Mouse (Mus musculus): ENCODE measurements around the gene Ankrd1.

The Ankrd1 gene

DNA sequence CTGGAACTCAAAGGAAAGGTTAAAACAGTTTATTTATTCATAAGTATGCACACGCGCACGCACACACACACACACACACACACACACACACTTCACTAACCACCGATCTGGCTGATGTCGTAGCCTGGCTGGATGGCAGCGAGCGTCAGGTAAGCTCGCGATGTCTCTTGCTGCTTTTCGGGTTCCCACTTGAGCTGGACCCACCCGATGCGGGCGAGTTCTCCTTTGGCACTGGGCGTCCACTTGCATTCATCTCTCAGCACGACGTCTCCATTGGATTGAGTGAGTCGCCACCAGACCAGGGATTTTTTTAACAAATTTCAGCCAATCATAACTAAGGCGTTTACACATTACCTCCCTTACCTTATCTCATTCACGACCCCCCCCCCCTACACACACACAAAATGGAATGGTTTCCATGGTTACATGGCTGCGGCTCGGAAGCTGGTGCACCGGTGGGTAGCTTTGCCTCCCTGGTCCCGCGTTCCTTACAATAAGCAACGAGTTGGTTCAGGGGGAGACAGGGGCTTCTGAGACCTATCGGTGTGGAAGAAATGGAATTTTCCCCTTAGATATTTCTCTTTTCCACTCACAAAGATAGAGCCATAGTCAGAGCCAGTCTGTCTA is 10.5 kb downstream of the Ankrd1 start:
- DNase-seq (ENCODE audit: low spot score), result no peak

DNA sequence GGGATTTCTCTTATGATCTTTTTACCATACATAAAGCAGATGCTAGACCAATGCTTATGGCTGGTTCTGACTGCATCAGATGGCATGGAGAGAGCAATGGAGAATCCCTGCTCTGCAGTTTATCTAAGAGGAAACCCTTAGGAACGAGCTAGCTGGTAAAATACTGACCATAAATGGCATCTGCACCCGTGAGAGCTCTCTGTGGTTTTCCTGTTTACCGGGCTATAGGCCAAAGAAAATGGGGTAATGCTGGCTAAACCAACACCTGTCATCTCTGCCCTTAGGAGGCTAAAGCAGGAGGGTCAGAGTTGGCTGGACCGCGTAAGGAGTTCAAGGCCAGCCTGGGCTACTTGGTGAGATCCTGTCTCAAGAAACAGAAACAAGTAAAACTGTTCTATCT is 16.0 kb downstream of the Ankrd1 start:
- DNase-seq (ENCODE audit: low spot score), result no peak

DNA sequence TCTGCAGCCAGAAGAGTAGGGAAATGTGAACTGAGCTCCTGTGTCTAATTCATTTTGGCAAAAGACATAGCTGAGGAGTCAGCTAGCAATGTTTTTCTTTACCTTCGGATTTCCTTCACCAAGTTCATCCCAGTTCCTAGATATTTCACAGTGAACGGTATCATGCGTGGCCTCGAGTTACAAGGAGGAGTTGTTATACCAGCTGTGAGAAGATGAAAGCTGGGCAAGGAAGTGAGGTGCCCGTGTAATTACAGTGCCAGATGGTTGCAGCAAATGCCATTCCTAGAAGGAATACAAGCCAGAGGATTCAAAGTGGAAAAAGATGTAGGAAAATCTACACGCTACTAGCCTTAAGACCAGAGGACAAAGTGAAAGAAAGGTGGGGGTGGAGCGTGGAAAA is 21.0 kb downstream of the Ankrd1 start:
- no peak for DNase-seq (ENCODE audit: low spot score)

DNA sequence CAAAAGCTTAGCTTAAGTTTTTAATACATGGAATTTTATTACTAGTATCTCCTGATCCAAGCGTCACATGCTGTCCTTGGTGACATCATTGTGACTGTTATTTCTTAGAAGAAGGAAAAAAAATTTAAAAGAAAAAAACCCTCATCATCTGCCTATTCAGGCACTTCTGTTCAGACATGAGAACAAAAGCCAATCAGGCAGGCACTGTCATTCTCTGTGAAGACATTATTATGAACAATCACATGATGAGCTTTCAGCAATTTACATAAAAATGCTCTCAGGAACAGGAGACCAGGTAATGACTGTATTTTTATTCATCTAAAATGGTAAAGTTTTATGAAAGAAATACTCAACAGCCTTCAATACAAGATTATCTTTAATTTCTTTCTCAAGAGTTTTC is 21.6 kb downstream of the Ankrd1 start:
- DNase-seq (ENCODE audit: low spot score), result no peak

DNA sequence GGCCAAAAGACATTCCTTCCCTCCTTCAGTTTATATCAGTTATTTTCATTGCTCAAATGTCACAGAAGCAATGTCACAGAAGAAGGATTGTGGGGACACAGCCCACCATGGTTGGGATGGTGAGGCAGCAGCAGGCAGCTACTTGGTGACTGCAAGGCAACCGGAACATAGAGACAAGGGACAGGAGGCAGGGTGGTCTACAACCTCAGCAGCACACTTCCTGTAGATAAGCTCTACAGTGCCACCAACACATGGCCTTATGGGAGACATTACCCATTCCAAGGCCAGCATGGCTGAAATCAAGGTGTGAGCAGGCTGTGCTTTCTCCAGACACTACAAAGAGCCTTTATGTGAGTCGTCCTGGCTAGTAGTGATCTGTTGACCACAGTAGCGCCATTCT is 22.7 kb downstream of the Ankrd1 start:
- no peak for DNase-seq (ENCODE audit: low spot score)

DNA sequence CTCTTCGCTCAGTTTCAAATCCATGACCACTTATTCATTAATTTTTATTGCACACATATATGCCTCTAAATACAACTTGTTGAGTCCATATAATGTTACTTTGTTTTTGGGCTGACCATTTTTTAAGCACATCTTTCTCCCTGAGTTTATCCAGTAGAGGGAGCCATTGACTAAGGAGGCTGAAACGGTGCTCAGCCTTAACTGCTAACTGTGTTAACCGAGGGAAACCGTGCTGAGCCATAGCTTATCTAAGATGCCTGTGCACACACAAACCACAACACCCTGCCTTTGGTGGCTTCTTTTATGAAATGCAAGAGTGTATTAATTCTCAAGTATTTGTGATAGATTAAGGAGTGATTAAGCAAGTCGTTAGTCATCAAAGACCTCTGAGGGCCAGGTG is 29.1 kb downstream of the Ankrd1 start:
- no peak for DNase-seq (ENCODE audit: low spot score)

DNA sequence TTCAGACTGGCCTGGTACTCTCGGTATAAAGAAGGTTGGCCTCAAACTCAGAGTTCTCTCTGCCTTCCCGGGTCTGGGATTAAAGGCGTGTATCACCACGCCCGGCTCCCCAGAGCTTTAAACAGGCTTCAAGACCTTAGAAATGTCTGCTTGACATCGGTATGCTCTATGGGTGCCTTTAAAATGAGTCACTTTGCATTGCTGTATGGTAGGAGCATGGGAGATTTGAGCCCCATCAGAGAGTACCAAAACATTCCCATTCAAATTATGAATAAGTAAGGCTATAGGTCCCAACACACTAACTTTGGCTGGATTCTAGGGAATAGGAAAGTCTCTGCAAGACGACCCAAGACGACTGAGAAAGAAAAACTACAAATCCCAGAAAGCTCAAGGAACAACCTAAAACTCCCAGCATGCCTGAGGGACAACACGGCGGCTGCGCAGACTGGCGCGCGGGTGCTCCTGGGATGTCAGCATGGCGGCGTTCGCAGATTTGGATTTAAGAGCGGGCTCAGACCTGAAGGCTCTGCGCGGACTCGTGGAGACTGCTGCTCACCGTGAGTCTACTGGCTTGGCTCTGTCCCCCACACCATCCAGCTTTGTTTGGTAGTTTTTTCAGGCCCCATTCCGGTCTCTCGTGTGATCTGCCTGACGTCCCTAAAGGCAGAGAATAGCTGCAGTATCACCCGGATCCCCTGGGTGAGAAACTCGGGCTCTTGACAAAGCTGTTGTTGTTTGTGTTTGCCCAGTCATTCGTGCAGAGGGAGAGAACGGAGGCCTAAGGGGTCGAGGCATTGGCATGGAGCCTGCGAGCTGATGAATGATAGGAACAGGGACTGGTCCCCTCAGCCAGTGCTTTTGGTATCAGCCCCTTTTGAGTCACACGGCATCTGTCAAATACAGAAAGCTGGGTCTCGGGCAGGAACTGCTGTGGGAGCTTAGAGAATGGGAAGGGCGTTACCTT is 36.4 kb downstream of the Ankrd1 start, which contains the start of gene Rpp30:
Rpp30 (plus strand) TSS at position 455 of the 964 bp plus-strand sequence.
- DNase-seq (ENCODE audit: low spot score), result peak; percentile 75

DNA sequence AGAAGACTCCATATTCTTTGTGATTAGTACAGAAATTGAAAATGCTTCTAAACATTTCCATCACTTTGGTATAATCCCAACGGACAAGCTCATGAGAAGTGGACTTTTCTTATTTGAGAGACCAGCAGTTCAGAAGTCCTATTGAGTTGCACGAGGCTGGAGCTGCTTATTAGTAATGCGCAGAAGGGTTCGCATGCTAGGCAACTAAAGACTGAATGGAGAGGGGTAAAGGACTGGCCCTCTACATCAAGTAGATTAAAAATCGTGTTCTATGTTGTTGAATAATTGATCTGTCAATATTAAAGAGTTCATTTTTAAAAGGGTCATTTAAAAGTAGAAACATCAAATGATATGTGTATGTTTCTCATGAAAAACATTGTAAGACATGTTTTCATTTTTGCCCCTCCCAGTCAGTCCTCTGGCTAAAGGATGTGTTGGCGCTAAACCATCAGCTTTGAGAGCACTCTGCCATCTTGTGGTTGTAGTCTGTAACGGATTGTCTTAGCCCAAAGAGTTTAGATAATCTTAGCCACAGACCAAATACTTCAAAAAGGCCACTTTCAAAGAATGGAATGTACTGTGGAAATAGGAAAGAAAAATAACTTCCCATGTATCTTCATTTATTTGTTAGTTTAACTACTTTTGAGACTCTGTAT is 37.2 kb downstream of the Ankrd1 start:
- no peak for DNase-seq (ENCODE audit: low spot score)

DNA sequence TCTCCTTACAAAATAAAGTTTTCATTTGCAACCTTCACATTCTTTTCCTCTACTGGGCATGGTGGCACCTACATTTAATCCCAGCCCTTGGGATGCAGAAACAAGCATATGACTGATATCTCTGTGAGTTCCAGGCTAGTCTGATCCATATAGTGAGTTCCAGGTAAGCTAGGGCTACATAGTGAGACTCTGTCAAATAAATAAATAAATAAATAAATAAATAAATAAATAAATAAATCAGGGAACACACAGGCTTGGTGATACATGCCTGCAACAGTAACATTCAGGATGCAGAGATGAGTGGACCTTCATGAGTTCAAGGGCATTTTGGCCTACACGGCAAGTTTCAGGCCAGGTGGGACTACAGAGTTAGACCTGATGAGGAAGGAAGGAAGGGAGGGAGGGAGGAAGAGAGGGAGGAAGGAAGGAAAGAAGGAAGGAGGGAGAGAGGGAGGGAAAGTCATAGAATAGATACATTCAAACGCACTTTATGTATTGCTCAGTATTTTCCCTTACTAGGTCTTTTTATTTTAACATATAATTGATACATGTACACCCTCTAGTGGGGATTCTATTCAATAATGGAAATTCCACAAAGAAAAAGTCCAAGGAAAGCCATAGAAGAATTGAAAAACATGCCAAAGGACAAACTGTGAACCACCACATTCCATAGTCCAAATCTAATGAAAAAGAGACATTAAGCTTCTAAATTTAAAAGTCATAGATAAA is 56.9 kb downstream of the Ankrd1 start:
- DNase-seq (ENCODE audit: low spot score), result no peak

Measured in left cerebral cortex, adult 11 months (tissue).